Mouse (Mus musculus): ENCODE measurements around the gene Rgs3.

Rgs3 gene

GRCm38 (mm10) chr4:62653922-62654661, 94.4 kb downstream of the Rgs3 start:
- DNase-seq (ENCODE audit: low spot score in 2 of 2): no peak

- no peak for DNase-seq (ENCODE audit: low spot score in 2 of 2)
These were observed 99.6 kb downstream of the Rgs3 start for GRCm38 (mm10) chr4:62659264-62659663.

GRCm38 (mm10) chr4:62659861-62660553, 100.4 kb downstream of the Rgs3 start:
- no peak for DNase-seq (ENCODE audit: low spot score in 2 of 2)

GRCm38 (mm10) chr4:62660554-62660864, 100.9 kb downstream of the Rgs3 start:
- no peak for DNase-seq (ENCODE audit: low spot score in 2 of 2)

GRCm38 (mm10) chr4:62661311-62661849, 101.7 kb downstream of the Rgs3 start:
- DNase-seq (ENCODE audit: low spot score in 2 of 2): peak; percentile 70

- no peak for DNase-seq (ENCODE audit: low spot score in 2 of 2)
These were observed 103.7 kb downstream of the Rgs3 start for GRCm38 (mm10) chr4:62663348-62663747.

GRCm38 (mm10) chr4:62665842-62666241, 106.2 kb downstream of the Rgs3 start:
- DNase-seq (ENCODE audit: low spot score in 2 of 2): no peak

- no peak for DNase-seq (ENCODE audit: low spot score in 2 of 2)
These were observed 109.0 kb downstream of the Rgs3 start for GRCm38 (mm10) chr4:62668666-62669065.

- DNase-seq (ENCODE audit: low spot score in 2 of 2): no peak
These were observed 109.7 kb downstream of the Rgs3 start for GRCm38 (mm10) chr4:62669094-62670071.

- DNase-seq (ENCODE audit: low spot score in 2 of 2): no peak
These were observed 113.9 kb downstream of the Rgs3 start for GRCm38 (mm10) chr4:62673531-62674030.

- no peak for DNase-seq (ENCODE audit: low spot score in 2 of 2)
These were observed 114.7 kb downstream of the Rgs3 start for GRCm38 (mm10) chr4:62674031-62674995.

- no peak for DNase-seq (ENCODE audit: low spot score in 2 of 2)
These were observed 115.7 kb downstream of the Rgs3 start for GRCm38 (mm10) chr4:62675394-62675793.

- DNase-seq (ENCODE audit: low spot score in 2 of 2): no peak
These were observed 117.5 kb downstream of the Rgs3 start for GRCm38 (mm10) chr4:62677047-62677737.

- peak; percentile 23 to 33 for DNase-seq (ENCODE audit: low spot score in 2 of 2)
These were observed 119.5 kb downstream of the Rgs3 start for GRCm38 (mm10) chr4:62679157-62679556.

GRCm38 (mm10) chr4:62681467-62681866, 121.8 kb downstream of the Rgs3 start:
- DNase-seq (ENCODE audit: low spot score in 2 of 2): peak; percentile 78 to 87

GRCm38 (mm10) chr4:62682371-62682770, 122.7 kb downstream of the Rgs3 start:
- no peak for DNase-seq (ENCODE audit: low spot score in 2 of 2)

- no peak for DNase-seq (ENCODE audit: low spot score in 2 of 2)
These were observed 123.5 kb downstream of the Rgs3 start for GRCm38 (mm10) chr4:62683148-62683547.

- no peak for DNase-seq (ENCODE audit: low spot score in 2 of 2)
These were observed 124.7 kb downstream of the Rgs3 start for GRCm38 (mm10) chr4:62684351-62684750.

- peak; percentile 83 to 91 for DNase-seq (ENCODE audit: low spot score in 2 of 2)
These were observed 125.6 kb downstream of the Rgs3 start for GRCm38 (mm10) chr4:62685268-62685667.

GRCm38 (mm10) chr4:62686769-62687168, 127.1 kb downstream of the Rgs3 start:
- no peak for DNase-seq (ENCODE audit: low spot score in 2 of 2)

Data from natural killer cell, adult 2 months (primary cell).